Mouse (Mus musculus) adrenal gland, postnatal 25 days (tissue): ENCODE data around the gene Mki67. TPM values are rescaled to one million over a fixed set of nuclear protein-coding genes. Genes with fewer than 3 reads are reported as not detected.
"Not testable (repeated sequence)": the region's sequence is repeated elsewhere in the genome, so short reads cannot be mapped to it uniquely, and the experiment has no call there.

Source experiments
- DNase-seq: peaks from one replicate; pipeline ENCODE4 v3.0.0; 2021; ENCODE audit warnings: mixed read lengths
- total RNA-seq: library from RNA; stranded (reverse); gene quantifications from 2 replicates; pipeline ENCODE4 v1.2.3, GENCODE M21; 2021

Gene Mki67
- total RNA-seq, 1 experiment from 2014 or later: 16.4 TPM

GRCm38 (mm10) chr7:135716968-135717557, 902 bp upstream of the Mki67 start:
- DNase-seq: no peak

- DNase-seq: peak; percentile 90
Measured at GRCm38 (mm10) chr7:135716445-135716877, 300 bp upstream of the Mki67 start.

GRCm38 (mm10) chr7:135715166-135715565, 995 bp downstream of the Mki67 start:
- no peak for DNase-seq

GRCm38 (mm10) chr7:135713326-135713725, 2.8 kb downstream of the Mki67 start:
- DNase-seq: no peak

- DNase-seq: no peak
Measured at GRCm38 (mm10) chr7:135712534-135712933, 3.6 kb downstream of the Mki67 start.

- DNase-seq: no peak
Measured at GRCm38 (mm10) chr7:135710702-135711101, 5.5 kb downstream of the Mki67 start.

GRCm38 (mm10) chr7:135705753-135706152, 10.4 kb downstream of the Mki67 start:
- no peak for DNase-seq

GRCm38 (mm10) chr7:135705083-135705482, 11.1 kb downstream of the Mki67 start:
- DNase-seq: no peak

- no peak for DNase-seq
Measured at GRCm38 (mm10) chr7:135704251-135704650, 11.9 kb downstream of the Mki67 start.

GRCm38 (mm10) chr7:135703600-135704148, 12.5 kb downstream of the Mki67 start:
- DNase-seq: no peak

- DNase-seq: not testable (repeated sequence)
Measured at GRCm38 (mm10) chr7:135699351-135699750, 16.8 kb downstream of the Mki67 start.

- no peak for DNase-seq
Measured at GRCm38 (mm10) chr7:135698362-135698761, 17.8 kb downstream of the Mki67 start.

GRCm38 (mm10) chr7:135697021-135697740, 19.0 kb downstream of the Mki67 start:
- DNase-seq: not testable (repeated sequence)

GRCm38 (mm10) chr7:135696127-135696526, 20.0 kb downstream of the Mki67 start:
- DNase-seq: no peak

- DNase-seq: no peak
Measured at GRCm38 (mm10) chr7:135694796-135695195, 21.4 kb downstream of the Mki67 start.

- no peak for DNase-seq
Measured at GRCm38 (mm10) chr7:135694130-135694529, 22.0 kb downstream of the Mki67 start.

- DNase-seq: no peak
Measured at GRCm38 (mm10) chr7:135691941-135692340, 24.2 kb downstream of the Mki67 start.

- DNase-seq: no peak
Measured at GRCm38 (mm10) chr7:135689396-135689795, 26.8 kb downstream of the Mki67 start.

- no peak for DNase-seq
Measured at GRCm38 (mm10) chr7:135684938-135685337, 31.2 kb downstream of the Mki67 start.

GRCm38 (mm10) chr7:135684098-135684497, 32.1 kb downstream of the Mki67 start:
- not testable (repeated sequence) for DNase-seq

GRCm38 (mm10) chr7:135680334-135680733, 35.8 kb downstream of the Mki67 start:
- peak; percentile 68 for DNase-seq

- no peak for DNase-seq
Measured at GRCm38 (mm10) chr7:135676722-135677121, 39.4 kb downstream of the Mki67 start.

- DNase-seq: no peak
Measured at GRCm38 (mm10) chr7:135673576-135673975, 42.6 kb downstream of the Mki67 start.
